Mouse (Mus musculus): ENCODE data around the gene Kalrn.

Kalrn gene

GRCm38 (mm10) chr16:34235086-34235485, 338.2 kb downstream of the Kalrn start:
- no peak for TF ChIP-seq GATA4 (IDR thresholded peaks at IDR 0.05; ENCODE audit: insufficient replicate concordance, low read length)

DNA sequence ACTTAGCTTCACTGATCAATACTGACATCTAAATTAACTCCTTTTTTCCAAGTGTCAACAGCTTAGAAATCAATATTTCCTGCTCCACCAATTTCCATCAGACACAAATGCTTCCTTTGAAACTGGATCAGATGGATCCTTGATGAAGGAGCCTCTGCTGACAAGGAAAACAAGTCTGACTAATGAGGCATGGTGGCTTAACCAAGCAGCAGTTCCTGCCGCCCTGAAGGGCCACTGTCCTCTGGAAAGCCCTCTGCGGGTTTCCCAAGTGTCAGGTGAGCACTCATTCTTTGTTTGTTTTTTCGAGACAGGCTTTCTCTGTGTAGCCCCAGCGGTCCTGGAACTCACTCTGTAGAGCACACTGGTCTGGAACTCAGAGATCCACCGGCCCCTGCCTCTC, 341.4 kb downstream of the Kalrn start:
- no peak for TF ChIP-seq GATA4 (IDR thresholded peaks at IDR 0.05; ENCODE audit: insufficient replicate concordance, low read length)

- no peak for TF ChIP-seq GATA4 (IDR thresholded peaks at IDR 0.05; ENCODE audit: insufficient replicate concordance, low read length)
Observed at GRCm38 (mm10) chr16:34231146-34231545, 342.2 kb downstream of the Kalrn start.

DNA sequence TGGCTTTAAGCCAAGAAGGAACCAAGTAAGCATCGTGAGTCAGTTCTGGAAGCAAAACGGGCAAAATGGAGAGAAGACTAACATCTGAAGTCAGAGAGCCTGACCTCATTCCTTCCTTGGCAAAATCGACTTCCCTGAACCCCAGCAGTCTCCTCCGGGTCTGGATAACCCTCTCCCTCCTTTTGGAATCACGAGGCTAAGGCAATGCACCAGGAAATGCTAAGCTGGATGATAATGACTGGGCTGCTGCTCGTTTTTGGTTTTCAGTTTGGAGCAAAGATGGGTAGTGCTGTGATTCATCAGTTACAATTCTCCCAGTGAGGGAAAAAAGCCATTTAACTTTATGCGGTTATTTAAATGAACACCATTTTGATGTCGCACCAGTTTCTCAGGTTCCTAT, 344.0 kb downstream of the Kalrn start:
- no peak for TF ChIP-seq GATA4 (IDR thresholded peaks at IDR 0.05; ENCODE audit: insufficient replicate concordance, low read length)

GRCm38 (mm10) chr16:34228661-34229060, 344.7 kb downstream of the Kalrn start:
- no peak for TF ChIP-seq GATA4 (IDR thresholded peaks at IDR 0.05; ENCODE audit: insufficient replicate concordance, low read length)

DNA sequence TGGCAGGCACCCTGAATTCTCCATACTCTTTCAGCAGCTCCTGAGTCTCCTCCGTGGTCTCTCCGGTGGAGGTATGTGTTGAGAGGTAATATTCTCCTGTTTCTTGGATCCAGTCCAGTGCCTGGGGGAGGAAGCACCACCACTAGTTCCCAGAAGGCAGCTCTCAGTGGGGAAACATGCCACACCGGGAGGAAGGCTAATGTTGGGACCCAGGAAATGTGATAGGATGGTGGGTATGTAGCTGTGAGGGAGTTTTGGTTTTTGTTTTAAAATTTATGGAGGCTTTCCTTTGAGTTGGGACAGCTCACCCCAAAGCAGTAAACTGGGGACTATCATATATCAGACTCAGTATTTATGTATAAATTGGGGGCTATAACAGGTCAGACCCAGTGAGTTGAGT, 361.2 kb downstream of the Kalrn start:
- no peak for TF ChIP-seq GATA4 (IDR thresholded peaks at IDR 0.05; ENCODE audit: insufficient replicate concordance, low read length)

DNA sequence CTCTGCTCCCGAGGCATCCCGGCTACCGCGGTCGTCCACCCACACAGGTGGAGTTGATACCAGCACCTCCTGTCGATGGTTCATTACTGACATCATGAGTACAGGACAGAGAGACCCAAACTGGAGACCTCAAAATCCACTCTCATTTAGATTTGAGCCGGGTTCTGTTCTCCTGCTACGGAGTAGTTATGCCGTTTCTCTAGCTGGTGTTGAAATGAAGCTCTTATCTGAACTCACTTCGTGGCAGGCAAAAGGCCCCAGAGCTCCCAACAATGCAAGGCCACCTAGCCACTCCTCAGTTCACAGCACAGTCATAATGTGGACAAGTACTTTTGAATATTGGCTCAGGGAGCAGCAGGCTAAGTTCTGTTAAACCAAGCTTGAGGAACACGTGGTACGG, 362.1 kb downstream of the Kalrn start:
- no peak for TF ChIP-seq GATA4 (IDR thresholded peaks at IDR 0.05; ENCODE audit: insufficient replicate concordance, low read length)

DNA sequence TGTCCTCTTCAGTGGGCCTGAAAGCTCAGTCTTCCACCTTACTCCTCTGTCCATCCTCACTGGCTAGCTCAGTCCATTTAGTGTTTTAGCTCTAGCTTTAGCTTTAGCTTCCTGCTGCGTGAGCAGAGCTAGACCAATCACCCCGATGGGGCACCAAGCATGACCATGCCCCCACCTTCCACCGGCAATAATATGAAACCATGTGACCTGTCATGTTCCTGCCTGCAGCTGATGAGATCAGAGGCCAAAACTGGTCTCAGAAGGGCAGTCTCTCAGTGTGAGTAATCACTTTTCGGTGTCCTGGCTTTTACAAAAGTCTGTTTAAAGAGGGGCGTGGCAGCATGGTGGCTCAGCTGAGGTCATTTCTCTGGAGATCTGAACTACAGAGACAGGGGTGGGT, 364.6 kb downstream of the Kalrn start:
- no peak for TF ChIP-seq GATA4 (IDR thresholded peaks at IDR 0.05; ENCODE audit: insufficient replicate concordance, low read length)

DNA sequence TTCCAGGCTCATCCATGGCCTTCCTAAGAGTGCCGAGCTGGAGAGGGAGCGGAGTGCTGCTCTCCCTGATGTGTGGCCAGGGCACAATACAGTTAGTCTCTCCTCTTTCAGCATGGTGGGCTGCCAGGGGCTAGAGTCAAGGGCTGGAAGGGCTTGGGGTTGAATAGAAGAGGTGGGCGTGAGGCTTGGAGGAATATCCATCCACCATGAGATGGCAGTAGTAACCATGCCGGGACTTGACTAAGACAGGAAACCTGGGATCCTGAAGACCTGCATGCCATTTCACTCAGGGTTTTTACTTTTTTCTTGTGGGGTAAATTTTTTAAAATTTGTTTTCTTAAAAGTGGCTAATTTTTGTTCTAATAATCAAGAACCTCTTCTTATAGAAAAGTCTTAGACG, 365.4 kb downstream of the Kalrn start:
- no peak for TF ChIP-seq GATA4 (IDR thresholded peaks at IDR 0.05; ENCODE audit: insufficient replicate concordance, low read length)

GRCm38 (mm10) chr16:34204527-34205139, 368.7 kb downstream of the Kalrn start:
- TF ChIP-seq GATA4 (IDR thresholded peaks at IDR 0.05; ENCODE audit: insufficient replicate concordance, low read length), result no peak

- TF ChIP-seq GATA4 (IDR thresholded peaks at IDR 0.05; ENCODE audit: insufficient replicate concordance, low read length), result no peak
Observed at GRCm38 (mm10) chr16:34199543-34199942, 373.8 kb downstream of the Kalrn start.

GRCm38 (mm10) chr16:34192959-34193842, 380.1 kb downstream of the Kalrn start:
- no peak for TF ChIP-seq GATA4 (IDR thresholded peaks at IDR 0.05; ENCODE audit: insufficient replicate concordance, low read length)

GRCm38 (mm10) chr16:34184721-34185120, 388.6 kb downstream of the Kalrn start:
- TF ChIP-seq GATA4 (IDR thresholded peaks at IDR 0.05; ENCODE audit: insufficient replicate concordance, low read length), result no peak

- TF ChIP-seq GATA4 (IDR thresholded peaks at IDR 0.05; ENCODE audit: insufficient replicate concordance, low read length), result no peak
Observed at GRCm38 (mm10) chr16:34183186-34183585, 390.1 kb downstream of the Kalrn start.

- no peak for TF ChIP-seq GATA4 (IDR thresholded peaks at IDR 0.05; ENCODE audit: insufficient replicate concordance, low read length)
Observed at GRCm38 (mm10) chr16:34175625-34176024, 397.7 kb downstream of the Kalrn start.

DNA sequence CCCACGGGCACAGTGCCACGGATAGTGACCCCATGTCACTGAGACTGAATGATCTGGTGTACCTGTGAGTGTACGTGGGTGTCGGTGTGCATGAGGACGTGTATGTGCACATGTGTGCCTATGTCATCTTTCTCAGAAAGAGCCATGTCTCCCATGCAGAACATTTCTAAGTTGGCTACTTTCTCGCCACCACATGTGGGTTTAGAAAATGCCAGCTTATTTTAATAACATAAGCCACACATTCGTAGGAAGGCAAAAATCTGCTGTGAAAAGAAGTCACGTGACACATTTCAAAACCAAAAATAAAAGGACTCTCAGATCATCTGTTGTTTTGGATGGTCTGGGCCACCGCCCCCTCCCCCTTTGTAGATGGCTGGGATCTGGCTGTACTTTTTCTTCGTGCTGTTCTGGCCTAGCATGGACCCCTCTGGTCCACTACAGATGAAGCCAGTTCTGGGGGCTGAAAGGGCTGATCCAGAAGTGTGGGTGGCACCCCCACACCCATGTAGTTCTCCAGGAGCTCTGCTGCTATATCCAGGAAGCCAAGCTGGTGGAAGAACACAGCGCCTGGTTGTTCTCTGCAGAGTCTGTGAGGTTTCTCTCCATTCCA, 400.7 kb downstream of the Kalrn start:
- no peak for TF ChIP-seq GATA4 (IDR thresholded peaks at IDR 0.05; ENCODE audit: insufficient replicate concordance, low read length)

Data from liver, adult (tissue).